Mouse (Mus musculus) olfactory bulb, adult 2 months (tissue): ENCODE data around the gene Adora3. TPM values are rescaled to one million over a fixed set of nuclear protein-coding genes. Genes with fewer than 3 reads are reported as not detected.

ENCODE experiments used
- H3K27ac ChIP-seq: fragments of 200-500 bp; 2 replicates; pipeline ENCODE4 v1.5.1; 2012; ENCODE audit warnings: low read depth, low read length; ENCODE audit not compliant: insufficient read depth
- H3K4me1 ChIP-seq: fragments of 200-500 bp; 2 replicates; pipeline ENCODE4 v1.6.1; 2012; ENCODE audit warnings: low read length; ENCODE audit not compliant: control insufficient read depth, insufficient read depth
- H3K4me3 ChIP-seq: fragments of 200-500 bp; 2 replicates; pipeline ENCODE4 v1.5.1; 2012; ENCODE audit warnings: mild to moderate bottlenecking, low read depth, low read length, moderate library complexity; ENCODE audit not compliant: insufficient read depth
- CTCF ChIP-seq: fragments of 200-500 bp; IDR thresholded peaks from 2 replicates; pipeline ENCODE4 v1.5.1; 2012; ENCODE audit warnings: low read depth, mild to moderate bottlenecking, low read length, moderate library complexity; ENCODE audit not compliant: insufficient read depth
- POLR2A ChIP-seq: fragments of 200-500 bp; IDR thresholded peaks from 2 replicates; pipeline ENCODE4 v1.6.1; 2012; ENCODE audit warnings: mild to moderate bottlenecking, low read depth, low read length, moderate library complexity; ENCODE audit not compliant: insufficient read depth
- WGBS: fragments of 180-500 bp; shearing (Covaris S2); methylation state at CpG from one replicate; pipeline ENCODE4 v1.1.7; 2018; 5-methylcytosine and 5-hydroxymethylcytosine counted together
- polyA plus RNA-seq: library from polyadenylated mRNA; stranded (reverse); fragments of >200 nt; gene quantifications from 2 replicates; pipeline ENCODE4 v1.2.4, GENCODE M21; 2012; ENCODE audit warnings: low replicate concordance; ENCODE audit not compliant: missing spikeins, insufficient read depth, insufficient read length

The Adora3 gene
- polyA plus RNA-seq, 1 experiment, result not detected

- Histone ChIP-seq H3K4me3 (no peak overlapping the region), H3K27ac (no peak overlapping the region), H3K4me1 (peaks cover 5% of the 10 kb centered on the region; the same call in 1 of the 2 replicates)
- TF ChIP-seq POLR2A, result no peak
- TF ChIP-seq CTCF, result no peak
- WGBS, result 84% methylated on average over 2 of the region's 2 CpGs
Measured at GRCm38 (mm10) chr3:105921959-105922358, 51.3 kb downstream of the Adora3 start.

GRCm38 (mm10) chr3:105924616-105925015 lies 54.0 kb downstream of the Adora3 start:
- Histone ChIP-seq H3K4me3 (no peak overlapping the region), H3K4me1 (no peaks in the 10 kb centered on the region), H3K27ac (no peak overlapping the region)
- WGBS, result 89% methylated on average over 9 of the region's 9 CpGs
- TF ChIP-seq CTCF, result no peak
- TF ChIP-seq POLR2A, result no peak

GRCm38 (mm10) chr3:105927561-105928194 lies 57.0 kb downstream of the Adora3 start:
- Histone ChIP-seq H3K4me3 (no peak overlapping the region), H3K27ac (no peak overlapping the region), H3K4me1 (no peaks in the 10 kb centered on the region)
- no peak for TF ChIP-seq POLR2A
- TF ChIP-seq CTCF, result no peak
- 89% methylated on average over 7 of the region's 7 CpGs for WGBS

GRCm38 (mm10) chr3:105928195-105928569 lies 57.5 kb downstream of the Adora3 start:
- Histone ChIP-seq H3K4me1 (no peaks in the 10 kb centered on the region), H3K4me3 (no peak overlapping the region), H3K27ac (no peak overlapping the region)
- TF ChIP-seq POLR2A (no peak), CTCF (no peak)
- 91% methylated on average over 3 of the region's 3 CpGs for WGBS

GRCm38 (mm10) chr3:105928781-105929180 lies 58.1 kb downstream of the Adora3 start:
- WGBS, result 90% methylated on average over 6 of the region's 6 CpGs

GRCm38 (mm10) chr3:105929821-105930220 lies 59.2 kb downstream of the Adora3 start:
- WGBS, result 84% methylated on average over 7 of the region's 7 CpGs
- TF ChIP-seq POLR2A (no peak), CTCF (no peak)
- Histone ChIP-seq H3K4me3 (no peak overlapping the region), H3K4me1 (no peaks in the 10 kb centered on the region), H3K27ac (no peak overlapping the region)

More at GRCm38 (mm10) chr3:105928781-105929180, 58.1 kb downstream of the Adora3 start:
- Histone ChIP-seq H3K4me3 (no peak overlapping the region), H3K27ac (no peak overlapping the region), H3K4me1 (no peaks in the 10 kb centered on the region)
- TF ChIP-seq POLR2A, result no peak
- TF ChIP-seq CTCF, result no peak

- Histone ChIP-seq H3K4me1 (no peaks in the 10 kb centered on the region), H3K4me3 (no peak overlapping the region), H3K27ac (no peak overlapping the region)
- TF ChIP-seq CTCF (no peak), POLR2A (no peak)
- 98% methylated on average over 2 of the region's 2 CpGs for WGBS
Measured at GRCm38 (mm10) chr3:105931095-105931494, 60.4 kb downstream of the Adora3 start.

GRCm38 (mm10) chr3:105932240-105933071 lies 61.8 kb downstream of the Adora3 start, which contains the start of gene I830077J02Rik:
Gene I830077J02Rik (minus strand): TSS chr3:105932664.
- WGBS, result 59% methylated on average over 8 of the region's 8 CpGs

GRCm38 (mm10) chr3:105933926-105934325 lies 63.3 kb downstream of the Adora3 start:
- no peaks in the 10 kb centered on the region for H3K4me1 ChIP-seq
- no peak overlapping the region for H3K4me3 ChIP-seq
- no peak overlapping the region for H3K27ac ChIP-seq
- TF ChIP-seq POLR2A, result no peak
- TF ChIP-seq CTCF, result no peak
- 86% methylated on average over 6 of the region's 6 CpGs for WGBS

More at GRCm38 (mm10) chr3:105932240-105933071, 61.8 kb downstream of the Adora3 start, which contains the start of gene I830077J02Rik:
- TF ChIP-seq POLR2A (no peak), CTCF (no peak)
- Histone ChIP-seq H3K4me3 (no peak within 1 kb of the TSS), H3K4me1 (no peaks in the 10 kb centered on the region), H3K27ac (no peak within 1 kb of the TSS)
